Mouse (Mus musculus): ENCODE data around the gene Def6. TPM values are rescaled to one million over a fixed set of nuclear protein-coding genes. Genes with fewer than 3 reads are reported as not detected.

Gene Def6
- 5.8 and 7.0 TPM in 2 replicates for polyA plus RNA-seq (2015; fragmentation: Nextera tagmentation; extraction: Ambion mirVana)

DNA sequence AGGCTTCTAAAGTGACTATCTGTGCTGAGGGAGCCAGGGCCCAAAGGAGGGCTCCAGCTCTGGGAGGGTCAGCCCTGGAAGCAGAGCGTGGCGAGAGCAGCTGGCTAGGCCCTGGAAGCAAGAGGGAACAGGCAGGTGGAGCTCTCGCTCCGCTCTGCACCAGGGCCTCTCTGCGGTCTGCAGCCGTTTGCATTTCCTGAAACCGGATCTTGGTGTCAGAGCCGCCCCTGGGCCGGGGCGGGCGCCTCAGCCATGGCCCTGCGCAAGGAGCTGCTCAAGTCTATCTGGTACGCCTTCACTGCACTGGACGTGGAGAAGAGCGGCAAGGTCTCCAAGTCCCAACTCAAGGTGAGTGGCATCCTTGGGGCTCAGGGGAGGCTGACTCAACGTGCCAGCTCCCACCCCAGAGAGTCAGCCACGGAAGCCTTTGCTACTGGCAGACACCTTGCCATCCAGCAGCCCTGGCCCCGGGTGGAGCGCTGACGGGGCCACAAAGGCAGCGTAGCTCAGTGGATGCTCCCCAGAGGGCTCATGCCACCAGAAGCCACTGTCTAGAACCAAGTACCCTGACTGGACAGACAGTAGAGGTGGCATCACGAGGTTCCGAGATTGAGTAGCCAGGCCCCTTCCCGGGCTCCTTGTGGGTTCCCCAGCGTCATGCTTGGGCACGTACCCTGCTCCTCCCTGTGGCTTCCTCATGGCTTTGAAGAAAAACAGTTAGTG lies at the start of gene Def6:
Def6 (plus strand) TSS at position 188 of the 723 bp plus-strand sequence.
- Histone ChIP-seq H3K9me3 (ENCODE audit: control insufficient read depth, low read length) (no peaks in the 10 kb centered on the region), H3K9ac (ENCODE audit: low read depth, low read length) (peak within 1 kb of the TSS; percentile 61), H3K4me3 (ENCODE audit: low read length) (peak within 1 kb of the TSS; percentile 30), H3K36me3 (ENCODE audit: control insufficient read depth, insufficient read depth, low read length) (peaks cover 2% of the 10 kb centered on the region; the same call in 1 of the 2 replicates), H3K4me2 (ENCODE audit: low read length) (peak within 1 kb of the TSS; percentile 41; the same call in 1 of the 2 replicates), H3K4me1 (ENCODE audit: control insufficient read depth, insufficient read depth, low read depth, low read length) (peaks cover 5% of the 10 kb centered on the region), H3K27ac (ENCODE audit: low read depth, low read length) (peak within 1 kb of the TSS; percentile 59), H3K27me3 (replicated peaks; ENCODE audit: control insufficient read depth, insufficient read depth, low read length) (no peaks in the 10 kb centered on the region)
- ATAC-seq, result peak; percentile 70
- WGBS, result 22% methylated on average over 26 of the region's 26 CpGs

DNA sequence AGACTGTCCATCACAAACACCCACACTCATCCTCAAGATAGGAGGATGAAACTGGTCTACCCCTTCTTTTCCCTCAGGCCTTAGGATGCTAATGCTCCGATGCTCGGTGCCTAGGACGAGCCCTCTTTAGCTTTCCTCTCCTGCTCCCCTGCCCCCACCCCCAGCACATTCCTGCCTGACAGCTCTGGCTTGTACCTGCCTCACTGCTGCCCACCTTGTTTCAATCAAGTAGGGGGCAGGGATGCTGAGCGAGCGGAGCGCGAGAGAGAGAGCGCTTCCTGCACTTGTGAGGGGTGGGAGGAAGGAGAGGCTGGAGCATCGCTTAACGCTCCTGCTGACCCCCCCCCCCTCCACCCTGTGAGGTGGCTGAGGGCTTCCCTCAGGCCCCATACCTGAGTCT lies 47.2 kb upstream of the Def6 start:
- ATAC-seq, result no peak
- no peaks in the 10 kb centered on the region for H3K27me3 ChIP-seq (replicated peaks; ENCODE audit: control insufficient read depth, insufficient read depth, low read length)
- no peak overlapping the region for H3K27ac ChIP-seq (ENCODE audit: low read depth, low read length)
- no peak overlapping the region for H3K4me2 ChIP-seq (ENCODE audit: low read length)
- H3K9ac ChIP-seq (ENCODE audit: low read depth, low read length), result 0 out of 2 replicates have a peak overlapping the region, but pooled peaks have one; percentile 18
- no peak overlapping the region for H3K4me3 ChIP-seq (ENCODE audit: low read length)
- no peaks in the 10 kb centered on the region for H3K9me3 ChIP-seq (ENCODE audit: control insufficient read depth, low read length)
- no peaks in the 10 kb centered on the region for H3K36me3 ChIP-seq (ENCODE audit: control insufficient read depth, insufficient read depth, low read length)
- 37% methylated on average over 10 of the region's 10 CpGs for WGBS
- peaks cover 9% of the 10 kb centered on the region for H3K4me1 ChIP-seq (ENCODE audit: control insufficient read depth, insufficient read depth, low read depth, low read length)

DNA sequence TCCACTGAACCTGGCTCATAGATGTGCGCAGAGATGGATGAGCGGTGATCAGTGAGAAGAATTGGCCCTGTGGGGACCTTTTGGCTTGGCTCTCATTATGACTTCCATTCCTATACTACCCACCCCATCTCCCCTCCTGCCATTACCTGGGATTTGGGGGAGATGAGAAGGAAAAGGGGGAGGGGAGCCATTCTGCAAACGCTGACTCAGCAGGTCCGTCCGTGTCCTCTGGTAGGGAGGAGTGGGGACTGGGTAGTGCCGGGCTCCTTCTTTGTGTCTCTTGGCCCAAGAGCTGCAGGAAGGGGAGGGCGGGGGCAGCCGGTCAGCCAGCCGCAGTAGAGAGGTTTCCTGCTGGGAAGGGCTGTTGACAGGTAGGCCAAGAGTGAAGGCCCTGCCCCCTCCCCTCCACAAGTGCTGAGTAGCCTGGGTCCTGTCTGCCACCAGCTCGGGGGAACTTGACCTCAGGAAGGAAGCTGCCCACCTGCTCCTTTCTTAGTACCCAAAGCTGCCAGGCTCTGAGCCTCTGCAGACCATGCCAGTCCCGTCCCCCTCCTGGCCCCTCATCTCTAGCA lies 46.2 kb upstream of the Def6 start:
- Histone ChIP-seq H3K9me3 (ENCODE audit: control insufficient read depth, low read length) (no peaks in the 10 kb centered on the region), H3K36me3 (ENCODE audit: control insufficient read depth, insufficient read depth, low read length) (no peaks in the 10 kb centered on the region), H3K4me2 (ENCODE audit: low read length) (no peak overlapping the region), H3K27me3 (replicated peaks; ENCODE audit: control insufficient read depth, insufficient read depth, low read length) (no peaks in the 10 kb centered on the region), H3K4me1 (ENCODE audit: control insufficient read depth, insufficient read depth, low read depth, low read length) (peaks cover 9% of the 10 kb centered on the region), H3K27ac (ENCODE audit: low read depth, low read length) (no peak overlapping the region), H3K9ac (ENCODE audit: low read depth, low read length) (no peak overlapping the region), H3K4me3 (ENCODE audit: low read length) (no peak overlapping the region)
- WGBS, result 31% methylated on average over 9 of the region's 11 CpGs
- ATAC-seq, result no peak

DNA sequence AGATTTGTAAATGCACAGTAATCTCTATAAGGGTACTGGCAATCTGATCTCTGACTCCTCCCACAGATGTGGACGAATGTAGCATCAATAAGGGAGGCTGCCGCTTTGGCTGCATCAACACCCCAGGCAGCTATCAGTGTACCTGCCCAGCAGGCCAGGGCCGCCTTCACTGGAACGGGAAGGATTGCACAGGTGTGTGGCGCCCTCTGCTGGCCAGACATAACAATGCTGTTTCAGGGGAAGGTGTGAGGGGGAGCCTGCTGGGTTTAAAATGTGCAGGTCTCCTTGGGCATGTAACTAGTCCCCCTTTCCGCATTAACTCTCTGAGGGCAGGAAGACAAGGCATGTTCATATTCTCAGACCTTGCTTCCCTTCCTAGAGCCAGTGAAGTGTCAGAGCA lies 43.9 kb upstream of the Def6 start:
- Histone ChIP-seq H3K4me1 (ENCODE audit: control insufficient read depth, insufficient read depth, low read depth, low read length) (peaks cover 9% of the 10 kb centered on the region), H3K9me3 (ENCODE audit: control insufficient read depth, low read length) (no peaks in the 10 kb centered on the region), H3K36me3 (ENCODE audit: control insufficient read depth, insufficient read depth, low read length) (0 out of 2 replicates have a peak, but pooled peaks cover 2% of the 10 kb centered on the region), H3K4me3 (ENCODE audit: low read length) (no peak overlapping the region), H3K27me3 (replicated peaks; ENCODE audit: control insufficient read depth, insufficient read depth, low read length) (no peaks in the 10 kb centered on the region), H3K4me2 (ENCODE audit: low read length) (no peak overlapping the region), H3K9ac (ENCODE audit: low read depth, low read length) (no peak overlapping the region), H3K27ac (ENCODE audit: low read depth, low read length) (no peak overlapping the region)
- peak; percentile 57 for ATAC-seq
- 10% methylated on average over 6 of the region's 6 CpGs for WGBS

DNA sequence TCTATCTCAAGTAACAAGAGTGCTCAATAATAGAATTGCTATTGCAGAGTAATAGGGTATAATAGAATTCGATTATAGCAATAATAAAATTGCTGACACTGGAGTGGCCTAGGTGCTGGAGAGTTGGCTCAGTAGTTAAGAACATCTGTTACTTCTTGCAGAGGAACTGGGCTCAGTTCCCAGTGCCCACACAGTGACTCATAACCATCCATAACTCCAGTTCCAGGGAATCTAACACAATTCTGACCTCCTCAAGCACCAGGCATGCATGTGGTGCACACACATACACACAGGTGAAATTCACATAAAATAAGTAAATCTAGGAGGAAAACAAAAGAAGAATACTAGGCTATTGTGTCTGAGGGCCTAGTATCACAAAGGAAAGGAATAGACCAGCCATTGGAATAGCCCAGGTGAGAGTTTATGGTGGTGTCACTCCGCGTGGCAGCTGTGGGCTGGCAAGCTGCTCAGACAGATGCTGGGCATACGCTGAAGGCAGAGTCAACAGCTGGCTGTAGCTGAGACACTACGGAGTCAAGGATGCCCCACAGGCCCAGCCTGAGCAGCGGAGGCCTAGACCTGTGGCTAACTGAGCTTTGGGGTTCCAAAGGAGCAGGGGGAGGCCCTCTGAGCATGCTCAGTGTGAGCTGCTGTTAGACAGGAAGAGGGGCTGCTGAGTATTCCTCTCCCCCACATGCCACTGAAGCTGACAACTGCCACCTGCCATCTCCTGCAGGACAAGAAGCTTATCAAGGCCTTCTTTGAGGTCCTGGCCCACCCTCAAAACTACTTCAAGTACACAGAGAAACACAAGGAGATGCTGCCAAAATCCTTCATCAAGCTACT lies 36.9 kb upstream of the Def6 start:
- no peak overlapping the region for H3K4me2 ChIP-seq (ENCODE audit: low read length)
- H3K36me3 ChIP-seq (ENCODE audit: control insufficient read depth, insufficient read depth, low read length), result 0 out of 2 replicates have a peak, but pooled peaks cover 2% of the 10 kb centered on the region
- no peak overlapping the region for H3K27ac ChIP-seq (ENCODE audit: low read depth, low read length)
- H3K9ac ChIP-seq (ENCODE audit: low read depth, low read length), result no peak overlapping the region
- no peaks in the 10 kb centered on the region for H3K9me3 ChIP-seq (ENCODE audit: control insufficient read depth, low read length)
- no peaks in the 10 kb centered on the region for H3K27me3 ChIP-seq (replicated peaks; ENCODE audit: control insufficient read depth, insufficient read depth, low read length)
- WGBS, result 75% methylated on average over 6 of the region's 6 CpGs
- no peak for ATAC-seq
- peaks cover 5% of the 10 kb centered on the region; the same call in 1 of the 2 replicates for H3K4me1 ChIP-seq (ENCODE audit: control insufficient read depth, insufficient read depth, low read depth, low read length)
- no peak overlapping the region for H3K4me3 ChIP-seq (ENCODE audit: low read length)

DNA sequence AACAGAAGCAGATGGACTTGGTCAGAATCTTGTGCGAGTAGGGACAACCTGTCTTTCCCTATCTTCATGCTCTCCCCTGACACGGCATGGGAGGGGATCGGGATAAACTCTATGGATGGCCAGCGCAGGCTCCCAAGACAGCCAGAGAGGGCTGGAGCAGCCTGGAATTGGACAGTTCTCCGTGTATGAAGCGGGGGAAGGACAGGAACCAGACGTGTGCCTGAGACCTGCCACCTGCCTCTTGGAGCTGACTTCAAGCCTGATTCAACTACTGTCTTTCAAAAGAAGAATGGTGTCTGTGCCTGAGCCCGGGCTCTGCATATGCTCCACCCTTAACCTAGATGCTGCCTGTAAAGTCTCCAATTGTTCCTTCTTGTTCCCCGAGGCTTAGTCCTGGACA lies 34.9 kb upstream of the Def6 start:
- 79% methylated on average over 9 of the region's 9 CpGs for WGBS
- no peaks in the 10 kb centered on the region for H3K27me3 ChIP-seq (replicated peaks; ENCODE audit: control insufficient read depth, insufficient read depth, low read length)
- H3K4me3 ChIP-seq (ENCODE audit: low read length), result no peak overlapping the region
- H3K4me1 ChIP-seq (ENCODE audit: control insufficient read depth, insufficient read depth, low read depth, low read length), result peaks cover 13% of the 10 kb centered on the region
- no peaks in the 10 kb centered on the region for H3K36me3 ChIP-seq (ENCODE audit: control insufficient read depth, insufficient read depth, low read length)
- no peak for ATAC-seq
- no peak overlapping the region for H3K9ac ChIP-seq (ENCODE audit: low read depth, low read length)
- H3K9me3 ChIP-seq (ENCODE audit: control insufficient read depth, low read length), result no peaks in the 10 kb centered on the region
- H3K27ac ChIP-seq (ENCODE audit: low read depth, low read length), result no peak overlapping the region
- H3K4me2 ChIP-seq (ENCODE audit: low read length), result no peak overlapping the region

DNA sequence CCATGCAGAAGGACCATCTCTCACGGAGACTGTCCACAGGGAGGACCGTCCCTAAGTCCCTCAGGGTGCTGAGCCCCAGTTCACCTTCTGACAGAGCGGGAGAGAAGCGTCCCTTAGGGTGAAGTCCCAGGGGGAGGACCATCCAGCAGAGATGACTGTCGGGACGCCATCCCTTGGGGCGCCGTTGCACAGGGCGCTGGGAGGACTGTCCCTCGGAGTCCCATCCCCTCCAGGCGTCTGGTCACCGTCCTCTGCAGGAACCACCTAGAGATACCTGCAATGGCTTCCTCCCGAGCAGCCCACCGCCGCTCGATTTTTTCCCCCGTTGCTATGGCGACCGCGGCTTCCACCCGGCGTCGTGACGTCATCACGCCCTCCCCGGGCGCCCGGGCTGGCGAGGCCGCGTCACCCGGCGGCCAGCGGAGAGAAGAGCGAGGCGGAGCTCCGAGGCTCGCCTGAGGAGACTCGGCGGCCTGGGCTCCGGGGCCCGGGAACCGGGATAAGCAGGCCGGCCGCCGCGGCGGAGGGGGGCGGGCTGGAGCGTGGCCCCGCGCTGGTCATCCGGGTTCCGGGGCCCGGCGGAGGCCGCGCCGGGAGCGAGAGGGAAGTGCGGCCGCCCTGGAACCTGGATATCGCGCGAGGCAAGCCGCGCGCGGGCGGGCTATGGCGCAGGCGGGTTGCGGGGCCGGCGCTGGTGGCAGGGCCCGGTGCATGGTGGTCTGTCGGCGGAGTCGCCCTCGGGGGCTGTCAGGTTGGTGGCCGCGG lies 30.6 kb upstream of the Def6 start, which contains the start of gene Zfp523:
Zfp523 (plus strand) TSS at position 355 of the 765 bp plus-strand sequence.
- Histone ChIP-seq H3K27ac (ENCODE audit: low read depth, low read length) (peak within 1 kb of the TSS; percentile 87), H3K9ac (ENCODE audit: low read depth, low read length) (peak within 1 kb of the TSS; percentile 96), H3K27me3 (replicated peaks; ENCODE audit: control insufficient read depth, insufficient read depth, low read length) (no peaks in the 10 kb centered on the region), H3K9me3 (ENCODE audit: control insufficient read depth, low read length) (no peaks in the 10 kb centered on the region), H3K4me3 (ENCODE audit: low read length) (peak within 1 kb of the TSS; percentile 83), H3K36me3 (ENCODE audit: control insufficient read depth, insufficient read depth, low read length) (no peaks in the 10 kb centered on the region), H3K4me2 (ENCODE audit: low read length) (peak within 1 kb of the TSS; percentile 92), H3K4me1 (ENCODE audit: control insufficient read depth, insufficient read depth, low read depth, low read length) (peaks cover 28% of the 10 kb centered on the region)
- peak; percentile 87 for ATAC-seq
- WGBS, result under 1% methylated on average over 81 of the region's 82 CpGs

DNA sequence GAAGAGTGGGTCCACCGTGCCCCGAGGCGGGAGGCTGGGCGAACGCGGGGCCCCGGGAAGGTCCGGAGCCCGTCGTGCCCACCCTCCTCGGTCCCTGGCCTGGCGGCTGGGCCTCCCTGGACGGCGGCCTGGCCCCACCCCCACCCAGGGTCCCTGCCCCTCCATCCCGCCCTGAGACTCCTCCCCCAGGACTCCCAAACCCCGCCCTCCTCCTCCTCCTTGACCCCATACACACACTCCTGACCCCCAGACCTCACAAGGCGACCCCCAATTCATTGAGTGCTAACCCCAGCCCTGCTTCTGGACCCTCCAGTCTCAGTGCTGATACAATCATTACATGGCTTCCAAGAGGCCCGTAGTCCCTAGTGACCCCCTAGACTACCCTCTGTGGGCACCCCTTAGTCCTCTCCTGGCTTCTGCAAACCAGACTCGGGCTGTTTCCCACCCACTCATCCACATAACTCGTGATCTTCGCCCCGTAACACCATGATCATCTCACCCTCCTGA lies 30.0 kb upstream of the Def6 start:
- H3K9me3 ChIP-seq (ENCODE audit: control insufficient read depth, low read length), result no peaks in the 10 kb centered on the region
- H3K4me3 ChIP-seq (ENCODE audit: low read length), result peak overlapping the region; percentile 83
- H3K27ac ChIP-seq (ENCODE audit: low read depth, low read length), result peak overlapping the region; percentile 87
- H3K36me3 ChIP-seq (ENCODE audit: control insufficient read depth, insufficient read depth, low read length), result no peaks in the 10 kb centered on the region
- ATAC-seq, result peak; percentile 66
- 6% methylated on average over 22 of the region's 22 CpGs for WGBS
- peak overlapping the region; percentile 92 for H3K4me2 ChIP-seq (ENCODE audit: low read length)
- H3K4me1 ChIP-seq (ENCODE audit: control insufficient read depth, insufficient read depth, low read depth, low read length), result peaks cover 28% of the 10 kb centered on the region
- peak overlapping the region; percentile 96 for H3K9ac ChIP-seq (ENCODE audit: low read depth, low read length)
- H3K27me3 ChIP-seq (replicated peaks; ENCODE audit: control insufficient read depth, insufficient read depth, low read length), result no peaks in the 10 kb centered on the region
